Mouse (Mus musculus) thymus, adult 2 months (tissue): ENCODE measurements around the gene Ltb4r1.

Experiments used
- CTCF ChIP-seq: fragments of 200-500 bp; IDR thresholded peaks from 2 replicates; pipeline ENCODE4 v1.5.1; 2012; ENCODE audit warnings: mild to moderate bottlenecking, control low read depth, low read length, moderate library complexity, borderline replicate concordance; ENCODE audit not compliant: control insufficient read depth, poor library complexity, insufficient read depth; ENCODE audit errors: extremely low read depth
- POLR2A ChIP-seq: fragments of 200-500 bp; IDR thresholded peaks from 2 replicates; pipeline ENCODE4 v1.6.1; 2012; ENCODE audit warnings: mild to moderate bottlenecking, low read length, control low read depth, moderate library complexity; ENCODE audit not compliant: control insufficient read depth, poor library complexity, insufficient read depth; ENCODE audit errors: extremely low read depth

GRCm38 (mm10) chr14:55769087-55769703, 3.4 kb downstream of the Ltb4r1 start:
- TF ChIP-seq POLR2A, result no peak
- TF ChIP-seq CTCF, result no peak
